Mouse (Mus musculus): ENCODE measurements around the gene Rsph10b.

The Rsph10b gene

DNA sequence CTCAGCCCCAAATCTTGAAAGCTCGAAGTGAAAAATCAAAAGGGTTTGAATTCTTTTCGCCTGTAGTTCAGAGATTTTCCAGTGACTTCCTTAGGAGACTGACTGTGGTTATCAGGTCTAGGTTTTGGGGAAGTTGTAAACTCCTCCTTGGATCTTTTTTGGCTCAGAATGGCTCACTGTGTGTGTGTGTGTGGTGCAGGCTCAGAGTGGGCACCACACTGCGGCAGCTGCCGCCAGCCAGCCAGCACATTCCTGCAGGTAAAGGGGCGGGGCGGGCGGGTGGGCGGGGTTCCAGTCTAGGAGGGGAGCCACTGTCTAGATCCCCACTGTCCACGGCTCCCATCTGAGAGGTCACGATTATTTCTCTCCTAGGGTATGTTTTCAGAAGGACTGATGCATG lies 8.8 kb downstream of the Rsph10b start:
- DNase-seq = no peak

DNA sequence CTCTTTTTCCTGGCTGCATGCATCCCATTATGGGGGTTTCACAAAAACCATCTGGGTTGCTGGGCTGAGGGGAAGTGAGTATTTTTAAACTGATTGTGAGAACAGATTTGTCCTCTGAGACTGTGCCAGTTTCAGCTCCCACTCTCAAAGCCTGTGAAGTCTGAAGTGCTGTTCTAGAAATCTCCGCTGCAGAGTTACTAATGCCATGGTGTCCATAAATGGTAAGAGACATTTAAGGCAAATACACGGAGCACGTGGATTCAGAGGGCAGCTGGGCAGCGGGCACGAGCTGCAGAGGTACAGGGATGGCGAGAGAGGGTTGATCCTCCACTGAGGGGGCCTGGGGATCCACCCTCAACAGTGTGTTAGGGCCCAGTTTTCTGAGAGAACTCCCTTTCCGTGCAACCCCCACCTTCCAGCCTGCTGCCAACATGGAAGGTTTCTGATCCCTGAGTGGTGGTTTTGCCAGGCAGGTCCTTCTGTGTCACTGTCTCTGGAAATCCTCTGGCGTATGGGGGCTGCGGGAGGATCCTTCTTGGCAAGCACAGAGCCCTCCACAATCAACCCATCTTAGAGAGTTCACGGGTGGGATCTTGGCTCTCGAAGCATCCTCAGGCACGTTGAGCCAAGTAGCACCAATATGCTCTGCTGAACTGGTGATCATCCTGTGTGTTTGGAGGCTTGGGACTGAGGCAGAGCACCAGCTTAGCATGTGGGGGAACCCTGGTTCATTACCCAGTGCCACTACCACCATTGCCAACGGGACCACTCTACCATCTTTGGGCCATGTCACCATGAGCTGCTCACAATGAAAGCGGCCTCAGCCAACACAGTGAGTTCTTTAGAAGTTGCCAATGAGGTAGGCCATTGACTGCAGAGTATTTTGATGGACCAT lies 10.6 kb downstream of the Rsph10b start:
- no peak for DNase-seq

- no peak for DNase-seq
These were observed 15.5 kb downstream of the Rsph10b start for GRCm38 (mm10) chr5:143948361-143948760.

DNA sequence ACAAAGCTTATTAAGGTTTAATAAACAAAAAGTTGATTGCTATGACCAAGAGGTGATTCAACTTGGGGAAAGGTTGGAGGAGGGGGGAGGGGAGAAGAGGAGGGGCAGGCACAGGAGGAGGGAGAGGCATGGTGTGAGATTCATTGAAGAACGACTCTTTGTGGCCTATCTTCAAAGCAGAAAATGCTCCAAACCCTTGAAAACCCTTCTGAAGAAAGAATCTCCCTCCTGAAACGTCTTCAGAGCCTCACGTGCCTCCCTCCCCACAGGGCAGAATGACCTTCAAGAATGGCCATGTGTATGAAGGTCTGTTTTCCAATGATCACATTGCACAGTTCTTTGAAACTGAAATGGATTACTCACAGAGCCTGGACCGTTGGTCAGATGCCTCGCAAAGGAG lies 17.2 kb downstream of the Rsph10b start:
- no peak for DNase-seq

- DNase-seq = no peak
These were observed 24.3 kb downstream of the Rsph10b start for GRCm38 (mm10) chr5:143957101-143957500.

GRCm38 (mm10) chr5:143959551-143959950 lies 26.7 kb downstream of the Rsph10b start:
- DNase-seq = no peak

- DNase-seq = no peak
These were observed 28.3 kb downstream of the Rsph10b start for GRCm38 (mm10) chr5:143961176-143961575.

GRCm38 (mm10) chr5:143965586-143966345 lies 32.9 kb downstream of the Rsph10b start:
- no peak for DNase-seq

GRCm38 (mm10) chr5:143966671-143967070 lies 33.8 kb downstream of the Rsph10b start:
- DNase-seq = no peak

GRCm38 (mm10) chr5:143972628-143973027 lies 39.8 kb downstream of the Rsph10b start:
- no peak for DNase-seq

GRCm38 (mm10) chr5:143974931-143975630 lies 42.2 kb downstream of the Rsph10b start:
- DNase-seq = peak; percentile 49

GRCm38 (mm10) chr5:143975631-143975933 lies 42.7 kb downstream of the Rsph10b start:
- no peak for DNase-seq

GRCm38 (mm10) chr5:143976232-143976631 lies 43.4 kb downstream of the Rsph10b start:
- no peak for DNase-seq

- DNase-seq = no peak
These were observed 44.0 kb downstream of the Rsph10b start for GRCm38 (mm10) chr5:143976726-143977431.

GRCm38 (mm10) chr5:143980858-143981257 lies 48.0 kb downstream of the Rsph10b start:
- DNase-seq = no peak

DNA sequence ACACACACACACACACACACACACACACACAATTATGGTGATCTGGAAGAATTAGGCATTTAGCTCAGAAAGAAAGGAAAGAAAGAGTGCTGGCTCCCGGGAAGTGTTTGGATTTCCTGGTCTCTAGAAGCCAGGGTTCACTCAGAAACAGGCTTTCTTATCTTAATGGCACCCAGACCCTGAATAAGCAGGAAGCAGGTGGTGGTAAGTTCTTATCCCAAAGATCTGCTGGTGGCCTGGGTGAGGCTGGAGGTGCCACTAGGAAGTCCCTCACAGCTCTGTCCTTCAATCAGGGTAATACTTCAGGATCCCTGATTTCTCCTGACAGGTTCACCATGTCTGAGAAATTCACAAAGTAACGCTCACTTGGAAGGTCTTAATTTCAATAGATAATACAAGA lies 49.5 kb downstream of the Rsph10b start:
- DNase-seq = no peak

DNA sequence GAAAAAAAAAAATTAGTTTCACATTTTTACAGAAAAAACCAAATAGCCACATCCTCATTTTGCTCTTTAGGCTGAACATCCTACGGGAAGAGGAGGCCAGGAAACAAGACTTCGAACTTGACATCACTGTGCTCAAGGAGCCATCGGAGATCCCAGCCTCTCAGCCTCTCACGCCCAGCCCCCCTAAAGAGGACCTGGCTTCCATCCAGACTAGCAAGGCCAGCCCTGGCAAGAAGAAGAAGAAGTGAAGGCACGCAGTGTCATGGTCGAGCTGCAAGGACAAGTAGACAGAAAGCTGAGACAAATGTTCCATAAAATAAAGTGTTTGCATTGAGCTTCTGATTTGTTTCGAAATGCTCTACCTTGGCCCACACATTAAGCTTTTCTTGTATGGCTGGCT lies 52.5 kb downstream of the Rsph10b start:
- no peak for DNase-seq

GRCm38 (mm10) chr5:143987596-143987995 lies 54.8 kb downstream of the Rsph10b start:
- no peak for DNase-seq

DNA sequence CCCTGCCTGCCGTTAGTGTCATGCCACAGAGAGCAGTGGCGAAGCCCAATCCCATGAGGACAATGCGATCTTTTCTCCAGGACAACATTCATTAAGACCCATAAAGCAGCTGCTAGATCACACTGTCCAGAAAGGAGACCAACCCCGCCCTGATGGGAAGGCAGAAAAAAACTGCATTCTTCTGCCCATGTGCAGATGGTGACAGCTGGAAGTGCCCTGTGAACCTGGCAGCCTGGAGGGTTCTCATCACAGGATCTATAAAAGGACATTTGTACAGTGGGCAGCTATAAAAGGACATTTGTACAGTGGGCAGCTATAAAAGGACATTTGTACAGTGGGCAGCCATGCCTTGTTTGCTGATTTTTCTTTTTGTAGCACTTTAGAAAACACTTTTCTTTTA lies 56.2 kb downstream of the Rsph10b start:
- DNase-seq = no peak

- DNase-seq = no peak
These were observed 57.3 kb downstream of the Rsph10b start for GRCm38 (mm10) chr5:143990086-143990485.

GRCm38 (mm10) chr5:143992661-143993060 lies 59.8 kb downstream of the Rsph10b start:
- no peak for DNase-seq

DNA sequence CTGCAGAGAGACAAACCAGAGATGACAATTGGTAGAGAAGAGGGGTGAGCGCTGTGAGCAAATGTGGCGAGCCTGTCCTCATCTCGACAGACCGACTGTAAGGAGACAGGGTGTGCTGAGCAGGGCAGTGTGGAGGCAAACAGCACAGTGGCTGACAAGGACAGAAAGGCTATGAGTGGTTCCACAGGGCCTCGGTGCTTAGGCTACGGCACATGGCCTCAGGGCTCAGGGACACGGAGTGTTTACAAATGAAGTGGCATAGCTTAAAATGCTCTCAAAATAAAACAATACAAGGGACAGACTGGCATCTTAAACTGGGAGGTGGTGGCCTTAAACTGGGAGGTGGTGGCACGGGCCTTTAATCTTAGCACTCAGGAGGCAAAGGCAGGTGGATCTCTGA lies 60.4 kb downstream of the Rsph10b start:
- DNase-seq = no peak

DNA sequence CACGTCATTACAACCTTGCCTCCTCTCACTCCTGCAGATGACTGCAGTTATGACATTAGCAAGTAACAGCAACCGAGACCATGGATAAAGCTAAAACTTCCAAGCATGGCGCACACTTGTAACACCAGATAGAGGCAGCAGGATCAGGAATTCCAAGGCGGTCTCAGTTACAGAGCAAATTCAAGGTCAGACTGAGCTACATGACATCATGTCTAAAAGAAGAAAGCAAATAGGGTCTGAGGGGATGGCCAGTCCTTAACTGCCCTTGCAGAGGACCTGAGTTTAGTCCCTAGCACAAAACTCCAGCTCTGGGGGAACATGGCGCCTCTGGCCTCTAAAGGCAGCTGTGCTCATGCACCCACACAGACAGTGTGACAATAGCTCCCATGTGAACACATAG lies 61.0 kb downstream of the Rsph10b start:
- no peak for DNase-seq
